Mouse (Mus musculus) lung, embryonic 14.5 days (tissue): ENCODE measurements at regions not wholly inside any gene's neighbourhood (a gene's known extent, or its start where the extent isn't known, plus 50 kb on each side); places are given as distances from the start of the nearest gene placed in this dataset.

ENCODE experiments used
- ATAC-seq: fragments of 200-750 bp; cut with Nextera tagmentation; 2 replicates; pipeline ENCODE4 v1.8.0; 2017; ENCODE audit warnings: mild to moderate bottlenecking, moderate TSS enrichment, moderate library complexity; ENCODE audit not compliant: insufficient read depth
- DNase-seq: peaks from one replicate; pipeline ENCODE4 v3.0.0-alpha.2; 2015
- H3K27ac ChIP-seq: fragments of 300-500 bp; sonication (generic); 2 replicates; pipeline ENCODE4 v1.5.1; 2014; ENCODE audit warnings: low read depth, mild to moderate bottlenecking, moderate library complexity
- H3K27me3 ChIP-seq: fragments of 300-500 bp; sonication (generic); 2 replicates; pipeline ENCODE4 v1.6.1; 2014; ENCODE audit warnings: low read length, control low read depth; ENCODE audit not compliant: insufficient read depth
- H3K36me3 ChIP-seq: fragments of 300-500 bp; sonication (generic); 2 replicates; pipeline ENCODE4 v1.6.1; 2014; ENCODE audit warnings: control low read depth; ENCODE audit not compliant: insufficient read depth
- H3K4me1 ChIP-seq: fragments of 300-500 bp; sonication (generic); 2 replicates; pipeline ENCODE4 v1.6.1; 2014; ENCODE audit warnings: antibody characterized with exemption, control low read depth; ENCODE audit not compliant: insufficient read depth
- H3K4me2 ChIP-seq: fragments of 300-500 bp; sonication (generic); 2 replicates; pipeline ENCODE4 v1.6.1; 2014; ENCODE audit warnings: mild to moderate bottlenecking
- H3K4me3 ChIP-seq: fragments of 300-500 bp; sonication (generic); 2 replicates; pipeline ENCODE4 v1.5.1; 2014; ENCODE audit warnings: low read depth, low read length
- H3K9ac ChIP-seq: fragments of 300-500 bp; sonication (generic); 2 replicates; pipeline ENCODE4 v1.6.1; 2014
- H3K9me3 ChIP-seq: fragments of 300-500 bp; sonication (generic); 2 replicates; pipeline ENCODE4 v1.6.1; 2016; ENCODE audit warnings: low read depth, low read length, control low read depth
- CTCF ChIP-seq: IDR thresholded peaks from 2 replicates; pipeline ENCODE4 v1.5.1; 2016; ENCODE audit warnings: antibody characterized with exemption, low read depth
- WGBS: fragments of 180-500 bp; shearing (Covaris S2); extraction: QIAGEN DNeasy Blood & Tissue Kit; methylation state at CpG from one replicate; pipeline ENCODE4 v1.1.7; 2014; 5-methylcytosine and 5-hydroxymethylcytosine counted together

DNA sequence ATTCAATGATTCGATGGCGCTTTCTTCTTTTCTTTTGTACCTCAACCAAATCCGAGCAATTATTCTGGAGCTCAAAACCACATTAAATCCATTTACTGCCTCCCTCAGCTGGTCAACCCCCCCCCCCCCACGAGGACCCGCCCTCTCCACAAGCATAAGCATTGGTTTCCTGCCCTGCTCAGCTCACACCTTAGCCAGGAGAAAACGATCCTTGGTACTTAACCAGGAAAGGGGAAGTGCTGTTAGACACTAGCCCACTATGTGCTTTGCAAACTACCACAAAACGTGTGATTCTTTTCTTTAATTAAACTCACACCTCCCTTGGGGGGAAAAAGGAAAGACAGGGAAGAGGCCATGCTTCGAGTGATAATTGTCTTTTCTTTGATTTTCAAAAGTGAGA lies 169.8 kb downstream of the Arrdc4 start:
- no peaks in the 10 kb centered on the region for H3K9me3 ChIP-seq
- H3K27ac ChIP-seq, result no peak overlapping the region
- H3K27me3 ChIP-seq, result peaks cover 11% of the 10 kb centered on the region
- ATAC-seq (no peak), DNase-seq (no peak)
- TF ChIP-seq CTCF, result no peak
- H3K36me3 ChIP-seq, result no peaks in the 10 kb centered on the region
- 45% methylated on average over 8 of the region's 8 CpGs for WGBS
- H3K9ac ChIP-seq, result no peak overlapping the region
- H3K4me3 ChIP-seq, result no peak overlapping the region
- H3K4me1 ChIP-seq, result no peaks in the 10 kb centered on the region
- H3K4me2 ChIP-seq, result no peak overlapping the region

- WGBS, result 35% methylated on average over 4 of the region's 4 CpGs
- H3K36me3 ChIP-seq, result no peaks in the 10 kb centered on the region
- no peak overlapping the region for H3K9ac ChIP-seq
- no peaks in the 10 kb centered on the region for H3K27me3 ChIP-seq
- H3K27ac ChIP-seq, result no peak overlapping the region
- DNase-seq (no peak), ATAC-seq (no peak)
- no peaks in the 10 kb centered on the region for H3K4me1 ChIP-seq
- H3K4me2 ChIP-seq, result no peak overlapping the region
- H3K9me3 ChIP-seq, result no peaks in the 10 kb centered on the region
- TF ChIP-seq CTCF, result no peak
- H3K4me3 ChIP-seq, result no peak overlapping the region
Observed at GRCm38 (mm10) chr7:68571315-68571714, 177.7 kb downstream of the Arrdc4 start.

DNA sequence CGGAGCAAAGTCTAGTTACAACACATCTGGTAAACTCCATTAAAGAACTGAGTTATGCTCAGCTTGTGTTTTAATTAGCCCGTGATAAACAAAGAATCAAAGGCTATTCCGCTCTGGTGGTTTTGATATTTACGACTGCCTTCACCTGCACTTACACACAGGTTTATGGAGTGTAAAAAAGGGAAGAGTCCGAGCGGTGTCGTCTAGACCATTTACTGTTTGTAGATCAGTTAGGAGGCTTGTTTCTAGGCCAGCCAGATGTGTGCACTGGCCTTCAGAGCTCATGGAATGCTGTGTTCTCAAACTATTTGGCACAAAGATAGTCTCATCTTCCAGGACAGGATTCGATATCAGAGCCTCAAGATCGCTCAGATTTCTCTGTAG lies 180.9 kb downstream of the Arrdc4 start:
- no peak for TF ChIP-seq CTCF
- WGBS, result 83% methylated on average over 9 of the region's 9 CpGs
- no peak for ATAC-seq
- Histone ChIP-seq H3K4me3 (no peak overlapping the region), H3K9me3 (no peaks in the 10 kb centered on the region), H3K9ac (no peak overlapping the region), H3K36me3 (no peaks in the 10 kb centered on the region), H3K27me3 (no peaks in the 10 kb centered on the region), H3K27ac (no peak overlapping the region), H3K4me1 (no peaks in the 10 kb centered on the region), H3K4me2 (no peak overlapping the region)
- no peak for DNase-seq

GRCm38 (mm10) chr7:68567452-68568126 lies 181.5 kb downstream of the Arrdc4 start:
- 70% methylated on average over 3 of the region's 3 CpGs for WGBS
- Histone ChIP-seq H3K27me3 (no peaks in the 10 kb centered on the region), H3K4me1 (no peaks in the 10 kb centered on the region), H3K36me3 (no peaks in the 10 kb centered on the region), H3K9ac (no peak overlapping the region), H3K27ac (no peak overlapping the region), H3K4me3 (no peak overlapping the region), H3K4me2 (no peak overlapping the region), H3K9me3 (no peaks in the 10 kb centered on the region)
- TF ChIP-seq CTCF, result no peak
- ATAC-seq (no peak), DNase-seq (no peak)

GRCm38 (mm10) chr7:68559440-68560343 lies 189.3 kb downstream of the Arrdc4 start:
- H3K4me3 ChIP-seq, result no peak overlapping the region
- TF ChIP-seq CTCF, result no peak
- WGBS, result 54% methylated on average over 15 of the region's 15 CpGs
- no peaks in the 10 kb centered on the region for H3K36me3 ChIP-seq
- no peaks in the 10 kb centered on the region for H3K27me3 ChIP-seq
- H3K4me1 ChIP-seq, result no peaks in the 10 kb centered on the region
- H3K4me2 ChIP-seq, result no peak overlapping the region
- H3K9ac ChIP-seq, result no peak overlapping the region
- ATAC-seq, result no peak
- no peak overlapping the region for H3K27ac ChIP-seq
- no peak for DNase-seq
- no peaks in the 10 kb centered on the region for H3K9me3 ChIP-seq

GRCm38 (mm10) chr7:68550330-68550729 lies 198.7 kb downstream of the Arrdc4 start:
- 63% methylated on average over 3 of the region's 3 CpGs for WGBS
- H3K9me3 ChIP-seq, result no peaks in the 10 kb centered on the region
- DNase-seq (no peak), ATAC-seq (no peak)
- H3K27ac ChIP-seq, result no peak overlapping the region
- no peak overlapping the region for H3K9ac ChIP-seq
- no peaks in the 10 kb centered on the region for H3K36me3 ChIP-seq
- no peak overlapping the region for H3K4me3 ChIP-seq
- no peak overlapping the region for H3K4me2 ChIP-seq
- TF ChIP-seq CTCF, result no peak
- no peaks in the 10 kb centered on the region for H3K27me3 ChIP-seq
- H3K4me1 ChIP-seq, result no peaks in the 10 kb centered on the region

DNA sequence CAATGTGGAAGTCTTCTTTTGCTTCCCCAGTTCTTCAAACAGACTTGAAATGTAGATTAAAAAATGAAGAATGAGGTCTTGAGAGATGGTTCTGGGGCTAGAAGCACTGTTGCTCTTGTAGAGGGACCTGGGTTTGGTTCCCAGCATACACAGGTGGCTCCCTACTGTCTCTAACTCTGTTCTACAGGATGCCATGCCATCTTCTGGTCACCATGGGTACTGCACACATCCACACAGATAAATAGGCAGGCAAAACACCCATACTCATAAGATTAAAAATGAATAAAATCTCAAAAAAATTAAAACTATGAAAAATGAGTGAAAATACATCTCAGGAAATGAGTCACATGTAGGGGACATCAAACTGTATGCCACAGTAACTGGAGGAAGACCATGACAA lies 200.9 kb downstream of the Arrdc4 start:
- Histone ChIP-seq H3K4me1 (no peaks in the 10 kb centered on the region), H3K9me3 (no peaks in the 10 kb centered on the region), H3K4me3 (no peak overlapping the region), H3K27me3 (no peaks in the 10 kb centered on the region), H3K36me3 (no peaks in the 10 kb centered on the region), H3K4me2 (no peak overlapping the region), H3K9ac (no peak overlapping the region), H3K27ac (no peak overlapping the region)
- DNase-seq (no peak), ATAC-seq (no peak)
- peak; percentile 38 for TF ChIP-seq CTCF
